Mouse (Mus musculus) frontal cortex, postnatal 14 days (tissue): ENCODE data around the gene Osm.

ENCODE experiments used
- DNase-seq, 2 experiments: peaks; one replicate each; pipeline ENCODE4 v3.0.0; 2022; ENCODE audit warnings: low spot score in 2 of 2

The Osm gene

GRCm38 (mm10) chr11:4215061-4215460, 21.2 kb upstream of the Osm start:
- DNase-seq, result no peak

- peak in 1 of 2 experiments; percentile 29 for DNase-seq
Measured at GRCm38 (mm10) chr11:4216248-4217000, 19.8 kb upstream of the Osm start.

DNA sequence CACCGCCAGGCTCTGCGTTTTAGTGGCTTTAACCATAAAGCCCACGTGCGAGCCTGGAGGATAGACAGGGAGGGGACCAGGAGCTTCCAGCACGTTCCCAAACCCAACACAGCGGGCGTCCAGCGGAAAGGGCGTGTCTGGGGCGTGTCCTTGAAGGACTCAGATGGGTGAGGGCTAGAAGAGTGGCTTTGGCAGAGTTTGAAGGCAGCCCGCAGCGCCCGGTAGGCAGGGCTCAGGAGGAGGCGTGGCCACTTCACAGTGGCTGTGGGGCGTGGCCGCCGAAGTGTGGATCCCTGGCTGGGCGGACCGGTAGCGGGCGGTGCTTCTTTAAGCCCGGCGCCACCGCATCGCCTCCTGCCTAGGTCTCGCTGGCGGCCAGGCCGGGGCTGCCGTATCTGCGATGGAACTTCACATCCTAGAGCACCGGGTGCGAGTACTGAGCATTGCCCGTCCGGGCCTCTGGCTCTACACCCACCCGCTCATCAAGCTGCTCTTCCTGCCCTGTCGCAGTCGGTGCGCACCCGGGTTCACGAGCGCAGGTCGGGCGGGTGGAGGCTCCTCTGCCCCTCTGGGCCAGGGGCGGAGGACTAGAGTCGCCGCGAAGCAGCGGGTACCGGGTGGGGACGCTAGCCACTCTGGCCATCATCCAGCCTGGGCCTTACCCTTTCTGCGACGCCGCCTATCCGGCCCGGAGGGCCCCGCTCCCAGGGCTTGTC, 18.1 kb upstream of the Osm start, which contains the start of gene Castor1:
Gene Castor1 (plus strand): TSS at position 312 of the 716 bp plus-strand sequence.
- DNase-seq, result peak; percentile 56 to 57

GRCm38 (mm10) chr11:4218637-4219036, 17.6 kb upstream of the Osm start:
- no peak for DNase-seq

GRCm38 (mm10) chr11:4219317-4219751, 16.9 kb upstream of the Osm start:
- peak in 1 of 2 experiments; percentile 71 for DNase-seq

DNA sequence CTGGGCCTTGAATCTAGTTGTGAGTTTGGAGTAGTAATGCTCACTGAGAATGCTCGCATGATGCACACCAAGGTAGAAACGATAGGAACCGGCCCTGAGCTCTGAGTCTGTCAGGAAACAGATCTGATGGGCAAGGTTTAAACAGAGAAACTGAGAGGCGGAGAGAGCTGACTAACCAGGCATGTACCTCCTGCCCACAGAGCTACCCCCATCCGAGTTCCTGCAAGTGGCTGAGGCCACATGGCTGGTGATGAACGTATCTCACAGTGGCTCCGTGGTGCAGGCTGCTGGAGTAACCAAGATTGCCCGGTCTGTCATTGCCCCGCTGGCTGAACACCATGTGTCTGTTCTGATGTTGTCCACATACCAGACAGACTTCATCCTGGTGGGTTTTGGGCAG, 16.3 kb upstream of the Osm start:
- no peak for DNase-seq

DNA sequence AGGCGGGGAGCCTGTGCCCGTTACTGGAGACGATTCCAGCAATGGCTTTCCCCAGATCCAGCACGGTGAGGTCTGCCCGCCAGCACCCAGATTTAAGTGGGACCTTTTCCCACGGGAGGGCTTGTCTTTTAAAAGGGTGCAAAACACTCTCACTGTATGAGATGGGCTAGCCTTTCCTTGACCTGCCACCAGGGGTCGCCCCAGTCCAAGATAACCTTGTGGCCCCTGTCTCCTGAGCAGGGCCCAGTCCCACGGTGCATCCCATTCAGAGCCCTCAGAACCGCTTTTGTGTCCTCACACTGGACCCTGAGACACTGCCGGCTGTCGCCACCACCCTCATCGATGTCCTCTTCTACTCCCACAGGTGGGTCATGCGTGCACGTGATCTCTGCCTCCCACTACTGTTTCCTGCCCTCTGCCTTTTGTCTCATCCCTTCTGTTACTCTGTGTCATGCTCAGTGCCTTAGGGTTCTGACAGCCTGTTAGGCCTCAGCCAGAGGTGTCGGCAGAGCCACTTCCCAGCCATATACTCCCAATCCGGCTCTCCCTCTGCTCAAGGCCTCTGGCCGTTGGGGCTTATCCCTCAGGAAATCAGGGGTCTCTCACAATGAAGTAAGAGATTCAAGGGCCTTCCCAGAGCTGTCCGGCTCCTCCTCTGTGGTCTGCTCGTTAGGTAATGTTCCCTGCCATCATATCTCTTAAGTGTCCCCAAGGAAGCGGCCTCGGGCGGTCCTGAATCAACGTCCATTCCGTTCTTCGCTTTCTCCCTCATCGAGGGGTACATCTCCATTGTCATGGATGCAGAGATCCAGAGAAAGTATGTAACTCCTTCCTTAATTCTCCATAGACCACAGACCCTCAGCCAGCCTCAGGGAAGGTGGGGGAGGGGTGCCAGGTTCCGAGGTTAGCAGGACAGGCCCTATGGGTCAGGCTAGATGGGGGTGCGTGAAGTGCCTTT, 15.5 kb upstream of the Osm start:
- peak in 1 of 2 experiments; percentile 75 for DNase-seq

- no peak for DNase-seq
Measured at GRCm38 (mm10) chr11:4222046-4222950, 13.9 kb upstream of the Osm start.

- no peak for DNase-seq
Measured at GRCm38 (mm10) chr11:4223393-4224188, 12.6 kb upstream of the Osm start.

DNA sequence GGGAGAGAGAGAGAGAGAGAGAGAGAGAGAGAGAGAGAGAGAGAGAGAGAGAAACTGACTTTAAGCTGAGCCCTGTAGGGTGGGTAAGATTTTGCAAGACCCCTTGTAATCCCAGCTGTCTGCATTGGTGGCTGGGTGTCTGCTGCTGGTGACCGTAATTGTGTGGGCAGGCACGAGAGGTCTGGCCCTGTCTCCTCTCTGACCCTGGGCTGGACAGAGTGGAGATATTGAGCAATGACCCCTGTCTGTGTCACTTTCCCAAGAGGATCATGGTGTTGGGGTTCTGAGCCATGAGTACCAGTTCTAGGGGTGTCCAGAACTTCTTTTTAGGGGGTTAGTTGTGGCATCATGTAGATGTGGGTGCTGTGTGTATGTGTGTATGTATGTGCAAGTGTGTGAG, 12.0 kb upstream of the Osm start:
- no peak for DNase-seq

DNA sequence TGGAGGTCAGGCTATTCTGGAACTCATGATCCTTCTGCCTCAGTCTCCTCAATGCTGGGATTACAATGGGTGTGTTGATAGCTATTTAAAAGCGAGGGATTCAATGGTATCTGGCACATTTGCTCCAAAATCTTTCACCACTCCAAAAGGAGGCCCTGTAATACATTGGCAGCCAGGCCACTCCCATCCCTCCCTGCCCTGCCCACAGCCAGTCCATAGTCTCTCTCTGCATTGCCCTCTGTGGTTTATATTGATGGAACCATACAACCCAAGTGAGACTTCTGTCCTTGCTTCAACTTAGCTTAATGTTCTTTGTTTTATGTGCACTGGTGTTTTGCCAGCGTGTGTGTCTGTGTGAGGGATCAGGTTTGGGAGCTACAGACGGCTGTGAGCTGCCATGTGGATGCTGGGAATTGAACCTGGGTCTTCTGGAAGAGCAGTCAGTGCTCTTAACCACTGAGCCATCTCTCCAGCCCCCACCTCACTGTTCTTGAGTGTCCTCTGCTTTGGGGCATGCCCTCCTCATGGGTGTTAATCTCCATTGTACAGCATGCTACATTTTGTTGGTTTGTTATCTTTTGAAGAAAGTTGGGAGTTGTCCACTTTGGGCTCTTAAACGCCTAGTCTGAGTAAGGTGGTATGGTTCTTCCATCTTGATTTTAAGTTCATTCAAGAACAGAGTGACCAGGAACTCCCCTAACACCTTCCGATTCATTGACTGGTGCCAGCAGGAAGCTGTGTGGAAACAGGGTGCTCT, 9.5 kb upstream of the Osm start:
- DNase-seq, result no peak

DNA sequence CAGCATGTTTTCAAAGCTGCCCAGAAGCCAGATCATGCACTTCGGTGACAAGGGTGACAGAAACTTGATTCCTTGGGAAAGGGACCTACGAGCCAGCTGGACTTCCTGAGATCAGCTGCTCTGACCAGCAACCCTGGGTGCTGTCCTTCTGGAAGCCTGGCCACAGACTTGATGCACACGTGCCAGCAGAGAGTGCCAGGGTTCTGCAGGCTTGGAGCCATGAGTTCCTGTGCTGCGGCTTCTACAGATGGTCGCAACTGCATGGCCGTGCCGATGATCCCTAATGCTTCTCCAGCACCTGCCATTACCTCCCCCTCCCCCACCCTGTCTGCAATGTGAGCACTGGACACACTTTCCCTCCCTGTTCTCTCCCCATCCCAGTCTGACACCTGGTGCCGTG, 7.8 kb upstream of the Osm start:
- no peak for DNase-seq

DNA sequence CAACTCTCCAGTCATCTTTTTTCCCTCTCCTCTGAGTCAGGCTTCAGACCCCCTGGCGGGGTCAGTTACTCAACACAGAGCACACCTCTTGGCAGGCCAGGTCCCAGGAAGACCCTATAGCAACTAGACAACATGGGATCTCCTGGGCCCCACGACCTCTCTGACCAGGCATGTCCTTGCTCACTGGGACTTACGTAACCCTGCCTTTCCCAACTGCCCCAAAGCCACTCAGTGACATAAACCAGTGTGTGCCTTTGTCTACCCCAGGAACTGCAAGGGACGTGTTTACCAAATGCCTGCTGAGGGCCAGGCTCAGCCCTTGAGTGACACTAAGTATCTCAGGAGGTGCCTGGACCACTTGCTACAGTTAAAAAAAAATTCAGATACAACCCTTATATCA, 6.4 kb upstream of the Osm start:
- no peak for DNase-seq

GRCm38 (mm10) chr11:4231435-4231834, 4.8 kb upstream of the Osm start:
- DNase-seq, result no peak

- DNase-seq, result no peak
Measured at GRCm38 (mm10) chr11:4232644-4233043, 3.6 kb upstream of the Osm start.

DNA sequence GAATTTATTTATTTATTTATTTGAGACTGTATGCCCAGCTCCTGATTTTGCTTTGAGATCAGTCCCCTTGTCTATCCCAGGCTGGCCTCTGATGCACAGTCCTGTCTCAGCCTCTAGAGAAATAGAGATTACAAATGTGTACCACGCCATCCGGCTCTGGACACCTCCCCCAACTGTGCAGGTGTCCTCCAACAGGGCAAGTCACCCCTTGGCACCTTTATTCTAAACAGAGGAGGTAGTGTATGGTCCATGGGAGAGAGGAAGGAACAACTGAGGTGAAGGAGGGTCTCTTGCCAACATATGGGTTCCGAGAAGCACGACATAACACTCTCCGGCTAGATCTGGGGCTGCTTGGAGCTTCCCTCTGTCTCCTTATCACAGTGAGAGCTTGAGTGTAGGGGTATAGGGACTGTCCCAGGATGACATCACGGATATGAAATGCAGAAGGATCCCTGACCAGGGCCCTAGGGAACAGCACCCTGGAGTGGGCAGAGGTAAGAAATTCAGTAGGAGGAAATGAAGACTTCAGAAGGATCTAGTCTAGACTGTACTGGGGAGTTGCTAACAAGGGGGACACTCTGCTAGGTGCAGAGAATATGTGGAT, 1.1 kb upstream of the Osm start:
- no peak for DNase-seq

DNA sequence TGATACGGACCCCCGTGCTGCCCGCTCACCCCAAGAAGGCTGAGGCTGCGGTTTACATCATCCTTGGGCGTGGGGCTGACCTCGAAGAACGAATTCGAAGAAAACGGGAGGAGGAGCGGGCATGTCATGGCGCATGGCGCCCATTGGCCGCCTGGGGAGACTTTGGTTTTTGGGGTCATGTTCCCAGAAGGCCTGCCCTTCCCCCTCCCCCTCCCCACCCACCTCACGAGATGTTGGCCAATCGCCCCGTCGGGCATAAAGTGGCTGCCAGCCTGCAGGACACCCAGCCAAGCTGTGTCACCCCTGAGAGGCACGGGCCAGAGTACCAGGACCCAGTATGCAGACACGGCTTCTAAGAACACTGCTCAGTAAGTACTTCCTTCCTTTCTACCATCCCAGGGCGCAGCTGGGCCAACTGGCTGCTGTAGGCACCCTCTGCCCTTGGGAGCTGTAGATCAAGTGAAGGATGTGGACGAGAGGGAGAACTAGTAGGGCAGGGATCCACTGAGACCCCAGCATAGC, 387 bp downstream of the Osm start:
- DNase-seq, result no peak

GRCm38 (mm10) chr11:4237389-4237912, 1.2 kb downstream of the Osm start:
- DNase-seq, result no peak
